Mouse (Mus musculus): ENCODE measurements around the gene Trpm3. TPM values are rescaled to one million over a fixed set of nuclear protein-coding genes. Genes with fewer than 3 reads are reported as not detected.
A peak's percentile ranks its signal among the peaks of the same experiment; 100 is the strongest.

Gene Trpm3
- polyA plus RNA-seq, 1 experiment from 2014 or later: 1.2 TPM

- H3K9me3 ChIP-seq (ENCODE audit: control insufficient read depth, low read length): no peaks in the 10 kb centered on the region
- H3K36me3 ChIP-seq (ENCODE audit: control insufficient read depth, insufficient read depth, low read length): no peaks in the 10 kb centered on the region
- peaks cover 4% of the 10 kb centered on the region for H3K4me1 ChIP-seq (replicated peaks; ENCODE audit: control insufficient read depth, insufficient read depth, low read length)
- no peak for ATAC-seq (ENCODE audit: low read depth)
- H3K9ac ChIP-seq (ENCODE audit: low read length): no peak overlapping the region
- WGBS: 53% methylated on average over 2 of the region's 2 CpGs
- no peak overlapping the region for H3K27ac ChIP-seq (ENCODE audit: low read length)
- no peak overlapping the region for H3K4me2 ChIP-seq (ENCODE audit: low read depth, low read length)
- no peak overlapping the region for H3K4me3 ChIP-seq (ENCODE audit: low read length)
- H3K27me3 ChIP-seq (ENCODE audit: control insufficient read depth, insufficient read depth, low read depth, low read length): no peaks in the 10 kb centered on the region
Measured at GRCm38 (mm10) chr19:22300906-22301305, 162.1 kb downstream of the Trpm3 start.

- H3K4me3 ChIP-seq (ENCODE audit: low read length): no peak overlapping the region
- H3K27me3 ChIP-seq (ENCODE audit: control insufficient read depth, insufficient read depth, low read depth, low read length): no peaks in the 10 kb centered on the region
- H3K9me3 ChIP-seq (ENCODE audit: control insufficient read depth, low read length): no peaks in the 10 kb centered on the region
- no peak overlapping the region for H3K9ac ChIP-seq (ENCODE audit: low read length)
- 34% methylated on average over 17 of the region's 17 CpGs for whole genome bisulfite sequencing
- peaks cover 4% of the 10 kb centered on the region for H3K4me1 ChIP-seq (replicated peaks; ENCODE audit: control insufficient read depth, insufficient read depth, low read length)
- no peak overlapping the region for H3K4me2 ChIP-seq (ENCODE audit: low read depth, low read length)
- H3K36me3 ChIP-seq (ENCODE audit: control insufficient read depth, insufficient read depth, low read length): no peaks in the 10 kb centered on the region
- H3K27ac ChIP-seq (ENCODE audit: low read length): no peak overlapping the region
- ATAC-seq (ENCODE audit: low read depth): no peak
Measured at GRCm38 (mm10) chr19:22303021-22303951, 164.4 kb downstream of the Trpm3 start.

GRCm38 (mm10) chr19:22303952-22304655 lies 165.3 kb downstream of the Trpm3 start:
- H3K4me3 ChIP-seq (ENCODE audit: low read length): peak overlapping the region; percentile 39
- peak overlapping the region; percentile 57 for H3K4me2 ChIP-seq (ENCODE audit: low read depth, low read length)
- peak; percentile 70 for ATAC-seq (ENCODE audit: low read depth)
- 4% methylated on average over 16 of the region's 18 CpGs for WGBS
- H3K36me3 ChIP-seq (ENCODE audit: control insufficient read depth, insufficient read depth, low read length): no peaks in the 10 kb centered on the region
- no peaks in the 10 kb centered on the region for H3K9me3 ChIP-seq (ENCODE audit: control insufficient read depth, low read length)
- H3K9ac ChIP-seq (ENCODE audit: low read length): peak overlapping the region; percentile 50
- no peaks in the 10 kb centered on the region for H3K27me3 ChIP-seq (ENCODE audit: control insufficient read depth, insufficient read depth, low read depth, low read length)
- no peak overlapping the region for H3K27ac ChIP-seq (ENCODE audit: low read length)
- H3K4me1 ChIP-seq (replicated peaks; ENCODE audit: control insufficient read depth, insufficient read depth, low read length): peaks cover 4% of the 10 kb centered on the region

- Histone ChIP-seq H3K4me1 (replicated peaks; ENCODE audit: control insufficient read depth, insufficient read depth, low read length) (peaks cover 4% of the 10 kb centered on the region), H3K9ac (ENCODE audit: low read length) (no peak overlapping the region), H3K36me3 (ENCODE audit: control insufficient read depth, insufficient read depth, low read length) (no peaks in the 10 kb centered on the region), H3K4me3 (ENCODE audit: low read length) (no peak overlapping the region), H3K27me3 (ENCODE audit: control insufficient read depth, insufficient read depth, low read depth, low read length) (no peaks in the 10 kb centered on the region), H3K9me3 (ENCODE audit: control insufficient read depth, low read length) (no peaks in the 10 kb centered on the region), H3K27ac (ENCODE audit: low read length) (no peak overlapping the region), H3K4me2 (ENCODE audit: low read depth, low read length) (no peak overlapping the region)
- ATAC-seq (ENCODE audit: low read depth): no peak
- WGBS: 78% methylated on average over 2 of the region's 2 CpGs
Measured at GRCm38 (mm10) chr19:22308081-22308480, 169.2 kb downstream of the Trpm3 start.

GRCm38 (mm10) chr19:22317306-22317705 lies 178.5 kb downstream of the Trpm3 start:
- H3K27me3 ChIP-seq (ENCODE audit: control insufficient read depth, insufficient read depth, low read depth, low read length): no peaks in the 10 kb centered on the region

GRCm38 (mm10) chr19:22326813-22327212 lies 188.0 kb downstream of the Trpm3 start:
- Histone ChIP-seq H3K36me3 (ENCODE audit: control insufficient read depth, insufficient read depth, low read length) (no peaks in the 10 kb centered on the region), H3K27ac (ENCODE audit: low read length) (no peak overlapping the region), H3K4me2 (ENCODE audit: low read depth, low read length) (no peak overlapping the region), H3K4me1 (replicated peaks; ENCODE audit: control insufficient read depth, insufficient read depth, low read length) (no peaks in the 10 kb centered on the region), H3K27me3 (ENCODE audit: control insufficient read depth, insufficient read depth, low read depth, low read length) (no peaks in the 10 kb centered on the region), H3K9me3 (ENCODE audit: control insufficient read depth, low read length) (no peaks in the 10 kb centered on the region), H3K4me3 (ENCODE audit: low read length) (no peak overlapping the region), H3K9ac (ENCODE audit: low read length) (no peak overlapping the region)
- no peak for ATAC-seq (ENCODE audit: low read depth)
- 51% methylated on average over 2 of the region's 2 CpGs for WGBS

More at GRCm38 (mm10) chr19:22317306-22317705, 178.5 kb downstream of the Trpm3 start:
- no peak overlapping the region for H3K4me3 ChIP-seq (ENCODE audit: low read length)
- no peaks in the 10 kb centered on the region for H3K9me3 ChIP-seq (ENCODE audit: control insufficient read depth, low read length)
- ATAC-seq (ENCODE audit: low read depth): no peak
- 85% methylated on average over 4 of the region's 4 CpGs for whole genome bisulfite sequencing
- no peak overlapping the region for H3K27ac ChIP-seq (ENCODE audit: low read length)
- H3K4me1 ChIP-seq (replicated peaks; ENCODE audit: control insufficient read depth, insufficient read depth, low read length): no peaks in the 10 kb centered on the region
- no peaks in the 10 kb centered on the region for H3K36me3 ChIP-seq (ENCODE audit: control insufficient read depth, insufficient read depth, low read length)
- no peak overlapping the region for H3K9ac ChIP-seq (ENCODE audit: low read length)
- no peak overlapping the region for H3K4me2 ChIP-seq (ENCODE audit: low read depth, low read length)

GRCm38 (mm10) chr19:22327226-22327625 lies 188.4 kb downstream of the Trpm3 start:
- ATAC-seq (ENCODE audit: low read depth): no peak
- Histone ChIP-seq H3K9ac (ENCODE audit: low read length) (no peak overlapping the region), H3K4me2 (ENCODE audit: low read depth, low read length) (no peak overlapping the region), H3K4me1 (replicated peaks; ENCODE audit: control insufficient read depth, insufficient read depth, low read length) (no peaks in the 10 kb centered on the region), H3K27me3 (ENCODE audit: control insufficient read depth, insufficient read depth, low read depth, low read length) (no peaks in the 10 kb centered on the region), H3K27ac (ENCODE audit: low read length) (no peak overlapping the region), H3K4me3 (ENCODE audit: low read length) (no peak overlapping the region), H3K9me3 (ENCODE audit: control insufficient read depth, low read length) (no peaks in the 10 kb centered on the region), H3K36me3 (ENCODE audit: control insufficient read depth, insufficient read depth, low read length) (no peaks in the 10 kb centered on the region)
- WGBS: 41% methylated on average over 5 of the region's 5 CpGs

GRCm38 (mm10) chr19:22336278-22336677 lies 197.4 kb downstream of the Trpm3 start:
- Histone ChIP-seq H3K4me1 (replicated peaks; ENCODE audit: control insufficient read depth, insufficient read depth, low read length) (no peaks in the 10 kb centered on the region; the same call in 1 of the 2 replicates), H3K9me3 (ENCODE audit: control insufficient read depth, low read length) (no peaks in the 10 kb centered on the region), H3K4me3 (ENCODE audit: low read length) (no peak overlapping the region), H3K4me2 (ENCODE audit: low read depth, low read length) (no peak overlapping the region), H3K27me3 (ENCODE audit: control insufficient read depth, insufficient read depth, low read depth, low read length) (no peaks in the 10 kb centered on the region), H3K36me3 (ENCODE audit: control insufficient read depth, insufficient read depth, low read length) (no peaks in the 10 kb centered on the region), H3K9ac (ENCODE audit: low read length) (no peak overlapping the region), H3K27ac (ENCODE audit: low read length) (no peak overlapping the region)
- WGBS: 80% methylated on average over 3 of the region's 3 CpGs
- no peak for ATAC-seq (ENCODE audit: low read depth)

GRCm38 (mm10) chr19:22337468-22337867 lies 198.6 kb downstream of the Trpm3 start:
- no peak overlapping the region for H3K27ac ChIP-seq (ENCODE audit: low read length)
- 0 out of 2 replicates have a peak, but pooled peaks have one; percentile 36 for ATAC-seq (ENCODE audit: low read depth)
- H3K4me2 ChIP-seq (ENCODE audit: low read depth, low read length): no peak overlapping the region
- WGBS: 11% methylated on average over 5 of the region's 5 CpGs
- no peaks in the 10 kb centered on the region for H3K36me3 ChIP-seq (ENCODE audit: control insufficient read depth, insufficient read depth, low read length)
- no peaks in the 10 kb centered on the region for H3K27me3 ChIP-seq (ENCODE audit: control insufficient read depth, insufficient read depth, low read depth, low read length)
- no peak overlapping the region for H3K4me3 ChIP-seq (ENCODE audit: low read length)
- no peaks in the 10 kb centered on the region for H3K9me3 ChIP-seq (ENCODE audit: control insufficient read depth, low read length)
- no peaks in the 10 kb centered on the region; the same call in 1 of the 2 replicates for H3K4me1 ChIP-seq (replicated peaks; ENCODE audit: control insufficient read depth, insufficient read depth, low read length)
- no peak overlapping the region for H3K9ac ChIP-seq (ENCODE audit: low read length)

Measured in lung, embryonic 16.5 days (tissue).